Mouse (Mus musculus) heart, postnatal 10 days (tissue): ENCODE results near the gene Hvcn1. TPM values are rescaled to one million over a fixed set of nuclear protein-coding genes. Genes with fewer than 3 reads are reported as not detected.
A peak's percentile ranks its signal among the peaks of the same experiment; 100 is the strongest.

Source experiments
- DNase-seq, 2 experiments: peaks; one replicate each; pipeline ENCODE4 v3.0.0; 2021
- intact Hi-C: fragments of 180-260 bp; cut with DNase I; formaldehyde crosslinking; loops from one replicate; pipeline ENCODE4 v1.15.1; 2025
- total RNA-seq, 2 experiments: library from RNA; stranded (reverse); gene quantifications; 2 replicates each; pipeline ENCODE4 v1.2.3; 2021

The Hvcn1 gene
- total RNA-seq, 2 experiments from 2014 or later, result 2.2 to 2.3 TPM

GRCm38 (mm10) chr5:122233077-122233581 lies 26.5 kb downstream of the Hvcn1 start:
- no peak for DNase-seq

DNA sequence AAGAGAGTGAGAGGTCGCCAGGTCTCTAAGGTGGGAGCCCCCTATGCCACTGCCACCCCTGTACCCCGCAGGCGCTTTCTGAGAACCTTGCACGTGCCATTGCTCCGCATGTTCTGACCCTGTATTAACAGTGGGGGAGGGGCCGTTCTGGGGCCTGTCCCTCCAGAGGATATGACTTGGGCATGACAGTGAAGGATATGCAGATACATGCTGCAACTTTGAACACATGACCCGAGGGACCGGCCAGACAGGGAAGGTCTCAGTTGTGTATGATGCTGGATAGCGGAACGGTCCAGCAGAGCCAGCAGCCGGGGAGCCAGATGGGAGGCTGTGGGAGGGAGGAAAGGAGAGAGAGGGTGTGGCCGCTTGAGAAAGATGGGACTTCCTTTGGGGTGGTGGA lies 27.1 kb downstream of the Hvcn1 start:
- intact Hi-C loops, result no loop called here
- peak in 1 of 2 experiments; percentile 30 for DNase-seq

More at GRCm38 (mm10) chr5:122233077-122233581, 26.5 kb downstream of the Hvcn1 start:
- intact Hi-C loops, result no loop called here

- intact Hi-C loops, result no loop called here
Observed at GRCm38 (mm10) chr5:122234319-122235195, 28.0 kb downstream of the Hvcn1 start.

GRCm38 (mm10) chr5:122235196-122235836 lies 28.7 kb downstream of the Hvcn1 start:
- DNase-seq, result no peak
- intact Hi-C loops, result no loop called here

More at GRCm38 (mm10) chr5:122234319-122235195, 28.0 kb downstream of the Hvcn1 start:
- DNase-seq, result no peak

DNA sequence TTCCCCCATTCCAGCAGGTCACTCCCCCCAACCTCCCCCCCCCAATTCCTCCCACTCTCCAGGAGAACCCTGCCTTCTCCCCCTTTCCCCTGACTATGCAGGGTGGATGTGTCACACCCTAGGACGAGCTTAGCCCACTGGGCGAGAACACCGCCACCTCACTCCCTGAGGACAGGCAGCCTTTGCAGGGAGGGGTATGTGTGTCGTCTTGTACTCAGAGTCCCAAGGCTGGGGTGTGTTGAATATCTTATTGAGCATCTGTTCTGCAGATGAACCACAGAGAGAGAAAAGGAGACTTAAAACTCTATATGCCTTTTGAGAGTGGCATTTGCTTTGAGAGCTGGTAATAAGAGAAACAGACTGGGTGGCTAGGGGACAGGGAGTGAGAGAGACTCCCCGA lies 30.6 kb downstream of the Hvcn1 start:
- DNase-seq, result no peak

DNA sequence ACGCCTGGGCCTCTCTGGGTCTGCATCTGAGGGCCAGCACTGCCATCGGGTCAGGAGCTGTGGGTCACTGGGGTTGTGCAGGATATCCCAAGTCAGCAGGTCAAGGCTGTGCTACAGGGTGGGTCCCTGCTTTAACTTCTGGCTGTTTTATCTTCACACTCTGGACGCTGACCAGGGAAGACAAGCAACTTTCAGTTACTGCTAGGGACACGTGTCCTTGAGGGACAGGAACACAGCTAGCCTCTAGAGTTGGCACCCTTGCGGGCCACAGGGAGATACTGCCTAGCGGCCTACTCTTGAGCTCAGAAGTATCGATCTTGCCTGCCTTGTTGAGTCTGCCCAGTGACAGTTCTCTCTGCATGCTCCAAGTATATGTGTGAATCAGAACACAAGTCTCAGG lies 33.0 kb downstream of the Hvcn1 start:
- no peak for DNase-seq
- intact Hi-C loops, result no loop called here

More for the DNA sequence above, 30.6 kb downstream of the Hvcn1 start:
- intact Hi-C loops, result no loop called here

DNA sequence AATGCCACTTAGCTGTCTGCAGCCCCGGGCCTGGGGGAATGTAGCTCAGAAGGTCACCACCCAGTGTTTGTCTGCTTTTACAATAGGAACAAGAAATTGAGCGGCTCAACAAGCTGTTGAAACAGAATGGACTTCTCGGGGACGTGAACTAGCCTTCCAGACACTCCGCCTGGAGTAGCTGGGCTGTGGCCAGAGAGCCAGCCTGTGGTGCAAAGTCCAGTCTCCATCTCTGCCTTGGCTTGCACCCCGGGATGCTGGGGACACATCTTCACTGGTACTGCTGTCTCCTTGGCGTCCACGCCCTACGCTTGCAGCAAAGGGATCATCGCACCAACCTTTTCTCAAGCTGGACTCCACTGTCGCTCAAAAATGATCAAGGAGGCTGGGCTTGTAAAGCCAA lies 33.9 kb downstream of the Hvcn1 start:
- DNase-seq, result no peak
- intact Hi-C loops, result no loop called here

DNA sequence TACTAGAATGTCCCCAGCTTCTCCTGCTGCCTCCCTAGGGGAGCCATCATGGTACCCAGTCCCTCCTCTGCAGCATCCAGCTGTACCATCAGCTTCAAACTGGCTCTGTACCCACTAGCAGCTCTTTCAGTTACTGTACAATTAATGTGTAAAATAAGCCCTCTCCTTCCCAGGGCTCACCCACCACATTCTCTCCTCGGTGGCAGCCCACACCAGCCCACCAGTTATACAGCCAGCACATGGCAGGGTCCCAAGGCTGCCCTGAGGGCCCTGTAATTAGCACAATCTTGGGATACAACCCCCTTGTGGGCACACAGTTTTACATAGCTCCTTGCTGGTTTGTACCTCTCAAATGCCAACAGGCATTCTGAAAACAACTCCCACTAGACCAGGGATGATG lies 34.4 kb downstream of the Hvcn1 start:
- DNase-seq, result no peak
- intact Hi-C loops, result no loop called here

DNA sequence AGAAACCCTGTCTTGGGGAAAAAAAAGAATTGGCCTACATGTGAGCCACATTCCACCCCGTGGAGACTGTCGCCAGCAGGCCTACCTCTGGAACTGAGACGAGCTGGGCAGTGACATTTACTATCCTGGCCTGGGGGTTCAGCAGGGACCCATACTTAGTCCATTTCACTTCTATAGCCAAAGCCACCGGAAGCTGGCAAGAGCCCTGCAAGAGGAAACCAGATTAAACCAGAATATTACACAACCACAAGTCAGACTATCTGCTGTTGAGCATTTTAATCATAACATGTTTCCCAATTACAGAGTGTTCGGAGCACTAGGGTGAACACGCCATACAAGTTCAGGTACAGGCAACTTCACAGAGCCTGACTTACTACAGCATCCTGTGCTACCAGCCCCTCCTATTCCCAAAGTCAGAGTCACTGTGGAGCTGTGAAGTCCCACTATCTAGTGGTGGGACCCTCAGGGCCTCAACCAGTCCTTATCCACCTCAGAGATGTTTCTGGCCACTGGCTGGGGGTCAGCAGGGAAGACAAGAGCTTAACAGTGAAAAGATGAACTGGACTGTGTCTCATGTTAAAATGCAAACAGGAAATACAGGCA lies 36.0 kb downstream of the Hvcn1 start:
- intact Hi-C loops, result no loop called here
- no peak for DNase-seq

- intact Hi-C loops, result no loop called here
- no peak for DNase-seq
Observed at GRCm38 (mm10) chr5:122243781-122244523, 37.3 kb downstream of the Hvcn1 start.

DNA sequence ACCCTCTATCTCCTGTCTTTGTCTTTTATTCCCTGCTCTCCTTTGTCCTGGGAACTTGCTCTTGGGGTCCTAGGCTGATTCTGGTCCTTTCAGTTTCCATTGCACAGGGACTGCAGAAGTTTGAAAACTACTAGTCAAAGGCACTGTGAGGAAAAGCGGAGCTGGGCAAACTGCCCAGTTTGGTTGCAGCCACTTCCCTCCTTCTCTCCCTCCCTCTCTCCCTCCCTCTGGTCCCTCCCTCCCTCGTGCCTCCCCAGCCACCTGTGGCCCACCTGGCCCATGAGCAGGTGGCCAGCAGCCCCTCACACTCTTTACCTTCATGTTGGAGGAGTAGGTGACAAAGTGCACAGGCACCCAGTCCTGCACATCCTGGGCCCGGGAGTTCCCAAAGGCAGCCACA lies 38.6 kb downstream of the Hvcn1 start:
- intact Hi-C loops, result no loop called here
- DNase-seq, result no peak

DNA sequence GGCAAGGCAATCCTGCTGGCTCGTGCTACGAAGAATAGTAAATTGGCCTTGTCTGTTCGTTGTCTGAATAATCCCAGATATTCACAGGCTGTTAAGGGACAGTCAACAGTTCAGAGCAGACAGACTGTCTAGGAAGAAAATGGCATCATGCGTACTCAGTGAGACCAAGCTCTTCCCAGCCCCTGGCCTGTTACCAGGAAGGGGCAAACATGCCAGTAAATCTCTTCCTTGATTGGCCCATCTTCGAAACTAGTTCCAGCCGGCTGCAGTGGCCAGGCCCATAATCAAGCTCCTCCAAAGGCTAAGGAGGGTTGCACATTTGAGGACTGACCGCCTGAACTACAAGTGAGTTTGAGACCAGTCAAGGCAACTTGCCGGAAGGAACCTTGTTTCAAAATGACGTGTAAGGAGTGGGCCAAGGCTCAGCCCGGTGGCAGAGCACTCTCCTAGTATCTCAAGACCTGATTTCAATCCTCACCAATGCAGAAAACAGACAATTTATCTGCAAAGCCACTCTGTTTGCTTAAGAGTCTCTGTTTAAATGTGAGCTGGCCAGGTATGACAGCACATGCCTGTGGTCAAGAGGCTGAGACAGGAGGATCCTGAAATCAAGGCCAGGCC lies 40.1 kb downstream of the Hvcn1 start:
- intact Hi-C loops, result no loop called here
- DNase-seq, result no peak

DNA sequence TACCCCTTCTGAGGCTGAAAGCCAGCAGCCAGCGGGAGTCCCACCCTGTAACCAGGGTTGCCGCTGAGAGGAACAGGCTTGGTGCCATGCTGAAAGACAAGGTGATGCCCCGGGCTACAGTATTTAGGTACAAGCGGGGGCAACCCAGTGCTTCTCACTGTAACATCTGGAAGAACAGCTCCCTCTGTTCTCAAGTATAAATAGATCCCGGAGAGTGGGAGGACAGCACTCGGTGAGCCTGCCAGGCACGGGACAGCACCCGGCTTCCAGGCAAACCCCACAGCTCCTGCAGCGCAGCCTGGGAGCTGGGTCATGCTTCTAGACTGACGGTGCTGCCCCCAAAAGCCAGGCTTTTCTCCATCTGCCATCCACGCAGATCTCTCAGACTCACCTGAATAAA lies 40.9 kb downstream of the Hvcn1 start:
- peak; percentile 43 to 62 for DNase-seq

GRCm38 (mm10) chr5:122247934-122248333 lies 41.3 kb downstream of the Hvcn1 start:
- no peak for DNase-seq

More for the DNA sequence above, 40.9 kb downstream of the Hvcn1 start:
- intact Hi-C loops, result no loop called here

GRCm38 (mm10) chr5:122249281-122249680 lies 42.7 kb downstream of the Hvcn1 start:
- intact Hi-C loops, result no loop called here
- no peak for DNase-seq

More at GRCm38 (mm10) chr5:122247934-122248333, 41.3 kb downstream of the Hvcn1 start:
- intact Hi-C loops, result no loop called here

- no peak for DNase-seq
- intact Hi-C loops, result no loop called here
Observed at GRCm38 (mm10) chr5:122251895-122252606, 45.4 kb downstream of the Hvcn1 start.

- intact Hi-C loops, result no loop called here
- DNase-seq, result no peak
Observed at GRCm38 (mm10) chr5:122258027-122258741, 51.6 kb downstream of the Hvcn1 start.

GRCm38 (mm10) chr5:122262104-122262503 lies 55.5 kb downstream of the Hvcn1 start:
- intact Hi-C loops, result loop anchor here (2.0 to 10.0 kb wide), 2 partner anchors 133 to 383 kb away; partner anchors contain the start of gene P2rx7
- DNase-seq, result no peak
